Mouse (Mus musculus) hindbrain, embryonic 11.5 days (tissue): ENCODE results near the gene Smok2a. TPM values are rescaled to one million over a fixed set of nuclear protein-coding genes. Genes with fewer than 3 reads are reported as not detected.
"Not testable (repeated sequence)": the region's sequence is repeated elsewhere in the genome, so short reads cannot be mapped to it uniquely, and the experiment has no call there.

Experiments used
- ATAC-seq: fragments of 200-750 bp; cut with Nextera tagmentation; 2 replicates; pipeline ENCODE4 v1.8.0; 2017; ENCODE audit warnings: mild to moderate bottlenecking, moderate TSS enrichment, moderate library complexity; ENCODE audit not compliant: low FRiP score
- DNase-seq: peaks from one replicate; pipeline ENCODE4 v3.0.0-alpha.2; 2015; ENCODE audit warnings: low spot score
- H3K27ac ChIP-seq: fragments of 300-500 bp; sonication (generic); 2 replicates; pipeline ENCODE4 v1.5.1; 2014; ENCODE audit warnings: mild to moderate bottlenecking, low read depth, low read length
- H3K27me3 ChIP-seq: fragments of 300-500 bp; sonication (generic); 2 replicates; pipeline ENCODE4 v1.6.1; 2014; ENCODE audit warnings: mild to moderate bottlenecking, low read length, moderate library complexity, mixed read lengths; ENCODE audit not compliant: control insufficient read depth, insufficient read depth
- H3K36me3 ChIP-seq: fragments of 300-500 bp; sonication (generic); 2 replicates; pipeline ENCODE4 v1.6.1; 2014; ENCODE audit warnings: mild to moderate bottlenecking, low read length, moderate library complexity, mixed read lengths; ENCODE audit not compliant: control insufficient read depth, insufficient read depth
- H3K4me1 ChIP-seq: fragments of 300-500 bp; sonication (generic); replicated peaks from 2 replicates; pipeline ENCODE4 v1.6.1; 2014; ENCODE audit warnings: low read length, mixed read lengths; ENCODE audit not compliant: control insufficient read depth, insufficient read depth
- H3K4me2 ChIP-seq: fragments of 300-500 bp; sonication (generic); replicated peaks from 2 replicates; pipeline ENCODE4 v1.6.1; 2014; ENCODE audit warnings: mild to moderate bottlenecking, low read depth, low read length
- H3K4me3 ChIP-seq: fragments of 300-500 bp; sonication (generic); 2 replicates; pipeline ENCODE4 v1.5.1; 2014; ENCODE audit warnings: low read depth, low read length
- H3K9ac ChIP-seq: fragments of 300-500 bp; sonication (generic); 2 replicates; pipeline ENCODE4 v1.6.1; 2014; ENCODE audit warnings: low read depth, low read length
- H3K9me3 ChIP-seq: fragments of 300-500 bp; sonication (generic); 2 replicates; pipeline ENCODE4 v1.6.1; 2016; ENCODE audit warnings: low read length; ENCODE audit not compliant: control insufficient read depth
- WGBS: fragments of 180-500 bp; shearing (Covaris S2); extraction: QIAGEN DNeasy Blood & Tissue Kit; methylation state at CpG from one replicate; pipeline ENCODE4 v1.1.7; 2014; 5-methylcytosine and 5-hydroxymethylcytosine counted together
- polyA plus RNA-seq: library from polyadenylated mRNA; unstranded; fragments of >200 nt; fragmentation: Nextera tagmentation; extraction: Ambion mirVana; gene quantifications from 2 replicates; pipeline ENCODE4 v1.2.1, GENCODE M21; 2014

The Smok2a gene
- polyA plus RNA-seq, 1 experiment from 2014 or later, result not detected

- not testable (repeated sequence) for H3K9ac ChIP-seq, DNase-seq, H3K27me3 ChIP-seq, H3K4me3 ChIP-seq, H3K4me1 ChIP-seq, ATAC-seq, H3K36me3 ChIP-seq, H3K4me2 ChIP-seq, H3K27ac ChIP-seq
- peaks cover 26% of the 10 kb centered on the region for H3K9me3 ChIP-seq
- WGBS, result 74% methylated on average over 2 of the region's 3 CpGs
Measured at GRCm38 (mm10) chr17:13202453-13203107, 18.4 kb upstream of the Smok2a start.

GRCm38 (mm10) chr17:13205247-13205646 lies 15.7 kb upstream of the Smok2a start:
- not testable (repeated sequence) for H3K9ac ChIP-seq, H3K36me3 ChIP-seq, H3K27ac ChIP-seq, ATAC-seq, DNase-seq, H3K4me3 ChIP-seq, H3K4me1 ChIP-seq, H3K4me2 ChIP-seq, H3K27me3 ChIP-seq
- WGBS, result 86% methylated on average over 1 of the region's 1 CpGs
- H3K9me3 ChIP-seq, result peaks cover 24% of the 10 kb centered on the region

GRCm38 (mm10) chr17:13206491-13206890 lies 14.5 kb upstream of the Smok2a start:
- no peaks in the 10 kb centered on the region for H3K36me3 ChIP-seq
- WGBS, result 86% methylated on average over 2 of the region's 2 CpGs
- ATAC-seq (0 out of 2 replicates have a peak, but pooled peaks have one; percentile 26), DNase-seq (no peak)
- H3K4me3 ChIP-seq, result no peak overlapping the region
- no peak overlapping the region for H3K27ac ChIP-seq
- no peak overlapping the region for H3K9ac ChIP-seq
- no peak overlapping the region for H3K4me2 ChIP-seq
- no peaks in the 10 kb centered on the region for H3K4me1 ChIP-seq
- no peaks in the 10 kb centered on the region for H3K27me3 ChIP-seq
- peaks cover 22% of the 10 kb centered on the region for H3K9me3 ChIP-seq

- H3K9me3 ChIP-seq, result peaks cover 37% of the 10 kb centered on the region
- not testable (repeated sequence) for H3K27me3 ChIP-seq, DNase-seq, H3K4me3 ChIP-seq, H3K9ac ChIP-seq, ATAC-seq, H3K4me1 ChIP-seq, H3K36me3 ChIP-seq, H3K4me2 ChIP-seq, H3K27ac ChIP-seq
Measured at GRCm38 (mm10) chr17:13208460-13208859, 12.5 kb upstream of the Smok2a start.

GRCm38 (mm10) chr17:13212136-13212850 lies 8.7 kb upstream of the Smok2a start:
- DNase-seq (no peak), ATAC-seq (no peak)
- Histone ChIP-seq H3K9me3 (peaks cover 63% of the 10 kb centered on the region), H3K4me3 (no peak overlapping the region), H3K27ac (no peak overlapping the region), H3K36me3 (no peaks in the 10 kb centered on the region), H3K4me2 (no peak overlapping the region), H3K9ac (no peak overlapping the region), H3K4me1 (no peaks in the 10 kb centered on the region), H3K27me3 (no peaks in the 10 kb centered on the region)
- 77% methylated on average over 7 of the region's 7 CpGs for WGBS

DNA sequence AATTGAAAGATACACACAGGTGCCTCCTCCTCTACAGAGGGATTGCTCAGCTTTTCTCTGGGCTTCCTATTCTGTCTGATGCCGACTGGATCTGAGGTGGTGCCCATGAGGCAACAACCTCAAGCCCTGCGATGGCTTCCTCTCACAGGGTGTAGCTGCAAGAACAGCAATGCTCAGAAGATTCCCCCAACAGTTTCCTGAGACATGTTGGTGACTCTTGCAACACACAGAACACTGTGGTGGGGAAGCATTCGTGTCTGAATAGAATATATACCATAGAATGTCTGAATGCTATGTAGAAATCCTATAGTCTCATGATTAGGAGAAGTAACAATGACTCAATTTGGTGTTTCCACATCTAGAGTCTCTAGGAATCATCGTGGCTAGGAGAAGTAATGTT lies 6.8 kb upstream of the Smok2a start:
- ATAC-seq (no peak), DNase-seq (no peak)
- Histone ChIP-seq H3K9ac (no peak overlapping the region), H3K4me1 (no peaks in the 10 kb centered on the region), H3K4me2 (no peak overlapping the region), H3K36me3 (no peaks in the 10 kb centered on the region), H3K27ac (no peak overlapping the region), H3K9me3 (peaks cover 73% of the 10 kb centered on the region), H3K27me3 (no peaks in the 10 kb centered on the region), H3K4me3 (no peak overlapping the region)
- 67% methylated on average over 4 of the region's 4 CpGs for WGBS

DNA sequence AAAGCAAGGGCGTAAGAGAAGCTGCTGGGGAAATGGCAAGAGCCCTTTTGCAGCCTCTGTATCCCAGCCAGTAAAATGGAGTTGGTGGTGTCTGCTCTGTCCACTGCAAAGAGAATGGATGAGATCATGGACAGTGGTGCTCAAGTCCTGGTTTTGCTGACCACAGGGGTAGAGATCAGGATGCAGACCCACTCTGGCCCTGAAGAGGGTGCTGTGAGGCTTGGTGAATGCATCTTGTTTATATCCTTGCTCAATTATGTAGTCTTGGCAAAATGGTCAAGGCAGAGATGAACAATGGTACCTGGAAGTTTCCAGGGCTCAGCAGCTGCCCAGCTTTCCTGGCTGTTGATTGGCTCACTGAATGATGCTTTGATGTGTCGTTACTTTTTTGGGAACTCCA lies 5.4 kb upstream of the Smok2a start:
- H3K36me3 ChIP-seq, result no peaks in the 10 kb centered on the region

DNA sequence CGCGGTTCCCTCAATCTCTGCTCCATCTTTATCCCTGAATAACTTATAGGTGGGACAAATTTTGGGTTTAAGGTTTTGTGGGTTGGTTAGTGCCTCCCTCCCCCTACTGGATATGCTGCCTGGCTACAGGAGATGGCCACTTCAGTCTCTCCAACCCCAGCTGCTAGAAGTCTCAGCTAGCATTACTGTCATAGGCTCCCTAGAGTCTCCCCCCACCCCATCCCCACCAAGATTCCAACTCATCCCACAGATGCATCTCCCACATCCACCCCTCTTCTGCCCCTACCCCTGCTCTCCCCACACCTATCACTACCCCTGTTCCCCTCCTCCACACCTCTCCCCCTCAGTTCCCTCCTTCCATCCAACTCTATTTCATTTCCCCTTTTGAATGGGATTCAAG lies 933 bp downstream of the Smok2a start:
- not testable (repeated sequence) for H3K9ac ChIP-seq, DNase-seq, H3K36me3 ChIP-seq, H3K4me3 ChIP-seq, ATAC-seq, H3K27ac ChIP-seq, H3K4me2 ChIP-seq, H3K27me3 ChIP-seq, H3K4me1 ChIP-seq
- peaks cover 59% of the 10 kb centered on the region for H3K9me3 ChIP-seq
- 85% methylated on average over 2 of the region's 2 CpGs for WGBS

More for the DNA sequence above, 5.4 kb upstream of the Smok2a start:
- H3K9ac ChIP-seq, result no peak overlapping the region
- DNase-seq, result no peak
- ATAC-seq, result no peak
- no peak overlapping the region for H3K27ac ChIP-seq
- H3K4me1 ChIP-seq, result no peaks in the 10 kb centered on the region
- H3K27me3 ChIP-seq, result no peaks in the 10 kb centered on the region
- peaks cover 82% of the 10 kb centered on the region for H3K9me3 ChIP-seq
- no peak overlapping the region for H3K4me3 ChIP-seq
- no peak overlapping the region for H3K4me2 ChIP-seq
- 83% methylated on average over 2 of the region's 2 CpGs for WGBS

DNA sequence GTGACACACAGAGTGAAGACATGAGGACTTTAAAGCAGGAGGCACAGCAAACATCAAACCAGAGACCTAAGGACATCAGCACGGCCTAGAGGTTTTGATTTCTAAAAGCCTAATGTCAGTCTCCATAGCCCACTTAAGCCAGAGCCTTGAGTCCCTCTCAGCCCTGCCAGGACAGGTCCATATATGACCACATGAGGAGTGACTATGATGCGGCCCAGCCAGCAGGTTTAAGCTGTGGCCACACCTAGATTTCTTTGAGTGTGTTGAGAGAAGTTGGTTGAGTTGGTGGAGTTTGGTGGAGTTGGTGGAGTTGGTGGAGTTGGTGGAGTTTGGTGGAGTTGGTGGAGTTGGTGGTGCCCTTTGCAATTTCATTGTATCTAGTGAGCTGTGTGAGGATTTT lies 9.0 kb downstream of the Smok2a start, which contains the start of gene Smok2b:
TSS of gene Smok2b (plus strand) at position 301 of the 400 bp plus-strand sequence.
- H3K4me3 ChIP-seq, result not testable (repeated sequence)

More for the DNA sequence above, 9.0 kb downstream of the Smok2a start, which contains the start of gene Smok2b:
- peaks cover 46% of the 10 kb centered on the region for H3K9me3 ChIP-seq
- DNase-seq, H3K9ac ChIP-seq, H3K4me1 ChIP-seq, ATAC-seq, H3K36me3 ChIP-seq, H3K27ac ChIP-seq, H3K4me2 ChIP-seq, H3K27me3 ChIP-seq: not testable (repeated sequence)
- 76% methylated on average over 2 of the region's 2 CpGs for WGBS
